Mouse (Mus musculus) cortical plate, adult 2 months (tissue): Measurements from ENCODE around the gene Setd7.

Experiments
- CTCF ChIP-seq: fragments of 200-500 bp; IDR thresholded peaks from 2 replicates; pipeline ENCODE4 v1.5.1; 2011; ENCODE audit warnings: mild to moderate bottlenecking, control low read depth, low read length; ENCODE audit not compliant: insufficient read depth; ENCODE audit errors: extremely low read depth
- POLR2A ChIP-seq: fragments of 200-500 bp; IDR thresholded peaks from 2 replicates; pipeline ENCODE4 v1.6.1; 2011; ENCODE audit warnings: mild to moderate bottlenecking, low read length, control low read depth; ENCODE audit not compliant: insufficient read depth; ENCODE audit errors: extremely low read depth

GRCm38 (mm10) chr3:51599057-51599630 lies 38.5 kb upstream of the Setd7 start:
- TF ChIP-seq CTCF (no peak), POLR2A (no peak)
